Mouse (Mus musculus) testis, adult 2 months (tissue): ENCODE results near the gene Nrxn1. TPM values are rescaled to one million over a fixed set of nuclear protein-coding genes. Genes with fewer than 3 reads are reported as not detected.

Experiments used
- H3K27ac ChIP-seq: fragments of 200-500 bp; 2 replicates; pipeline ENCODE4 v1.5.1; 2012; ENCODE audit warnings: low read depth, low read length; ENCODE audit not compliant: control insufficient read depth, insufficient read depth
- H3K27me3 ChIP-seq: fragments of 200-500 bp; 2 replicates; pipeline ENCODE4 v1.6.1; 2012; ENCODE audit warnings: mild to moderate bottlenecking, low read length, moderate library complexity; ENCODE audit not compliant: control insufficient read depth, insufficient read depth
- H3K36me3 ChIP-seq: fragments of 200-500 bp; 2 replicates; pipeline ENCODE4 v1.6.1; 2012; ENCODE audit warnings: mild to moderate bottlenecking, low read length; ENCODE audit not compliant: control insufficient read depth, insufficient read depth
- H3K4me1 ChIP-seq: fragments of 200-500 bp; 2 replicates; pipeline ENCODE4 v1.6.1; 2012; ENCODE audit warnings: low read length; ENCODE audit not compliant: control insufficient read depth, insufficient read depth
- H3K4me3 ChIP-seq: fragments of 200-500 bp; 2 replicates; pipeline ENCODE4 v1.5.1; 2012; ENCODE audit warnings: low read depth, mild to moderate bottlenecking, low read length, moderate library complexity, mixed read lengths; ENCODE audit not compliant: control insufficient read depth
- CTCF ChIP-seq: fragments of 200-500 bp; IDR thresholded peaks from 2 replicates; pipeline ENCODE4 v1.5.1; 2012; ENCODE audit warnings: low read depth, mild to moderate bottlenecking, inconsistent platforms, low read length, moderate library complexity; ENCODE audit not compliant: control insufficient read depth, insufficient read depth, insufficient replicate concordance
- POLR2A ChIP-seq: fragments of 200-500 bp; IDR thresholded peaks from 2 replicates; pipeline ENCODE4 v1.6.1; 2012; ENCODE audit warnings: low read depth, mild to moderate bottlenecking, inconsistent platforms, low read length, moderate library complexity; ENCODE audit not compliant: control insufficient read depth
- polyA plus RNA-seq: library from polyadenylated mRNA; depleted of rRNA; stranded (reverse); fragments of >200 nt; gene quantifications from 2 replicates; pipeline ENCODE4 v1.2.3, GENCODE M21; 2012

Gene Nrxn1
- polyA plus RNA-seq, 1 experiment: 3.1 TPM

- H3K36me3 ChIP-seq: no peaks in the 10 kb centered on the region
Observed at GRCm38 (mm10) chr17:90054312-90054711, 1038.6 kb downstream of the Nrxn1 start.

GRCm38 (mm10) chr17:90039316-90039715, 1053.6 kb downstream of the Nrxn1 start:
- Histone ChIP-seq H3K27ac (no peak overlapping the region), H3K4me1 (no peaks in the 10 kb centered on the region), H3K36me3 (no peaks in the 10 kb centered on the region), H3K27me3 (no peaks in the 10 kb centered on the region), H3K4me3 (no peak overlapping the region)
- TF ChIP-seq POLR2A: no peak
- TF ChIP-seq CTCF: no peak

More at GRCm38 (mm10) chr17:90054312-90054711, 1038.6 kb downstream of the Nrxn1 start:
- Histone ChIP-seq H3K27ac (no peak overlapping the region), H3K4me1 (no peaks in the 10 kb centered on the region), H3K27me3 (no peaks in the 10 kb centered on the region), H3K4me3 (no peak overlapping the region)
- no peak for TF ChIP-seq CTCF
- TF ChIP-seq POLR2A: no peak

GRCm38 (mm10) chr17:90032416-90032815, 1060.5 kb downstream of the Nrxn1 start:
- no peak overlapping the region for H3K27ac ChIP-seq
- H3K27me3 ChIP-seq: no peaks in the 10 kb centered on the region
- TF ChIP-seq CTCF (no peak), POLR2A (no peak)
- H3K36me3 ChIP-seq: no peaks in the 10 kb centered on the region
- H3K4me1 ChIP-seq: no peaks in the 10 kb centered on the region
- H3K4me3 ChIP-seq: no peak overlapping the region

- no peaks in the 10 kb centered on the region for H3K4me1 ChIP-seq
- no peak overlapping the region for H3K4me3 ChIP-seq
- no peaks in the 10 kb centered on the region for H3K36me3 ChIP-seq
- TF ChIP-seq POLR2A (no peak), CTCF (no peak)
- H3K27ac ChIP-seq: no peak overlapping the region
- H3K27me3 ChIP-seq: no peaks in the 10 kb centered on the region
Observed at GRCm38 (mm10) chr17:90016636-90017035, 1076.2 kb downstream of the Nrxn1 start.

- TF ChIP-seq POLR2A (no peak), CTCF (no peak)
- no peak overlapping the region for H3K27ac ChIP-seq
- H3K4me3 ChIP-seq: no peak overlapping the region
- no peaks in the 10 kb centered on the region for H3K4me1 ChIP-seq
- no peaks in the 10 kb centered on the region for H3K36me3 ChIP-seq
- H3K27me3 ChIP-seq: no peaks in the 10 kb centered on the region
Observed at GRCm38 (mm10) chr17:90011761-90012160, 1081.1 kb downstream of the Nrxn1 start.

GRCm38 (mm10) chr17:90007438-90008109, 1085.3 kb downstream of the Nrxn1 start:
- Histone ChIP-seq H3K36me3 (no peaks in the 10 kb centered on the region), H3K27ac (no peak overlapping the region), H3K4me1 (no peaks in the 10 kb centered on the region), H3K27me3 (no peaks in the 10 kb centered on the region), H3K4me3 (no peak overlapping the region)
- TF ChIP-seq CTCF (no peak), POLR2A (no peak)

GRCm38 (mm10) chr17:89990651-89991050, 1102.2 kb downstream of the Nrxn1 start:
- H3K36me3 ChIP-seq: no peaks in the 10 kb centered on the region
- H3K4me1 ChIP-seq: no peaks in the 10 kb centered on the region
- H3K27me3 ChIP-seq: no peaks in the 10 kb centered on the region
- H3K4me3 ChIP-seq: no peak overlapping the region
- H3K27ac ChIP-seq: no peak overlapping the region
- TF ChIP-seq CTCF: no peak
- TF ChIP-seq POLR2A: no peak
